Mouse (Mus musculus) E14TG2a.4 (cell line): ENCODE data around the gene Dlx5.
A peak's percentile ranks its signal among the peaks of the same experiment; 100 is the strongest.

Experiments
- H3K27me3 ChIP-seq: 2 replicates; pipeline ENCODE4 v1.6.1; 2014; ENCODE audit warnings: low read length, control low read depth; ENCODE audit not compliant: insufficient read depth
- H3K36me3 ChIP-seq: 2 replicates; pipeline ENCODE4 v1.6.1; 2014; ENCODE audit warnings: low read length, control low read depth; ENCODE audit not compliant: insufficient read depth
- H3K4me1 ChIP-seq: replicated peaks from 2 replicates; pipeline ENCODE4 v1.6.1; 2014; ENCODE audit warnings: low read depth, low read length, control low read depth
- H3K4me3 ChIP-seq: replicated peaks from 2 replicates; pipeline ENCODE4 v1.5.1; 2014; ENCODE audit warnings: mild to moderate bottlenecking, low read length
- H3K9me3 ChIP-seq: 2 replicates; pipeline ENCODE4 v1.6.1; 2014; ENCODE audit warnings: low read length, control low read depth
- CTCF ChIP-seq: conservative IDR thresholded peaks from 2 replicates; pipeline ENCODE4 v1.5.1; 2014; ENCODE audit warnings: low read length
- NANOG ChIP-seq: IDR thresholded peaks from 2 replicates; pipeline ENCODE4 v1.6.1; 2014; ENCODE audit warnings: borderline replicate concordance, low read length, mixed read lengths
- POU5F1 ChIP-seq: IDR thresholded peaks from 2 replicates; pipeline ENCODE4 v1.6.1; 2014; ENCODE audit warnings: low read length, borderline replicate concordance

Dlx5 gene

GRCm38 (mm10) chr6:6890047-6890446 lies 8.2 kb upstream of the Dlx5 start:
- Histone ChIP-seq H3K4me1 (peaks cover 2% of the 10 kb centered on the region; the same call in 1 of the 2 replicates), H3K27me3 (peaks cover 4% of the 10 kb centered on the region; the same call in 1 of the 2 replicates), H3K9me3 (peaks cover 19% of the 10 kb centered on the region), H3K4me3 (no peak overlapping the region), H3K36me3 (no peaks in the 10 kb centered on the region)
- TF ChIP-seq POU5F1, result no peak
- no peak for TF ChIP-seq NANOG
- TF ChIP-seq CTCF, result no peak

DNA sequence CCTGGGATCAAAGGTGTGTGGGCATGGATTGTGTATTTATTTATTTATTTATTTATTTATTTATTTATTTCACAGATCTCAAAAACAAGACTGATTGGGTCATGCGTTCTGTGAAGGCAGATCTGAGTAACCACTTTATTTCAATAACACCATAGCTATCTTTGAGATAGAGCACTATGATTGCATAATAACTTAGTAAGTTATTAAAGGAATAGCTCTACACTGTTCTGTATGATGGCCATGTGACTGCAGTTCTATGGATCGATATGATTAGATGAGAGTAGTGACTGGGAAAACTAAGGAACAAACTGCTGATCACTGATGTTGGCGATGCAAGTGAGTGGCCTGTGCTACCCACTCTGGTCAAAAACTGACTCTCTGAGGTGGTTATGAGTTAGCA lies 4.3 kb upstream of the Dlx5 start:
- no peaks in the 10 kb centered on the region for H3K36me3 ChIP-seq
- no peak overlapping the region for H3K4me3 ChIP-seq
- H3K9me3 ChIP-seq, result no peaks in the 10 kb centered on the region
- peaks cover 12% of the 10 kb centered on the region for H3K4me1 ChIP-seq
- no peak for TF ChIP-seq CTCF
- no peak for TF ChIP-seq POU5F1
- peaks cover 36% of the 10 kb centered on the region for H3K27me3 ChIP-seq

DNA sequence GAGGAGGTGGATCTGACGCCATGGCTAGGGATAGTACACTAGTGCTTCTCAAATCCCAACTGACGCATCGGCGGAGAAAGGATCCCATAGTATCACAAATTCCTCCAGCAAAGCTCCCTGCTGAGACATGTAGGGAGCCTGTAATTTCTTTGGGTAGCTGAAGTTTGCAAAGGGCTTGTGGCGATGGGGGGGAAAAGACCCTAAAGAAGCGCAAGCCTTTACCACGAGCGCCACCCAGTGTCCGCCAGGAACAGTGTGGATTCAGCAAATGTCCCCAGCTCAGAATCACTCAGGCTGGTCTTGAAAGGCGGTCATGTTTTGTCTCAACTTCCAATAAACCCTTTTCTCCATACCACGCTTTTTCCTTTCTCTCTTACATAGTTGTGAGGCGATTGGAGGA lies 3.0 kb upstream of the Dlx5 start:
- Histone ChIP-seq H3K36me3 (no peaks in the 10 kb centered on the region), H3K4me1 (peaks cover 24% of the 10 kb centered on the region), H3K27me3 (peaks cover 50% of the 10 kb centered on the region), H3K9me3 (no peaks in the 10 kb centered on the region), H3K4me3 (no peak overlapping the region)
- TF ChIP-seq NANOG (no peak), POU5F1 (no peak), CTCF (peak; percentile 56)

- TF ChIP-seq NANOG (no peak), CTCF (no peak), POU5F1 (no peak)
- Histone ChIP-seq H3K9me3 (no peaks in the 10 kb centered on the region), H3K4me3 (no peak overlapping the region), H3K36me3 (no peaks in the 10 kb centered on the region), H3K27me3 (peaks cover 75% of the 10 kb centered on the region), H3K4me1 (peaks cover 44% of the 10 kb centered on the region)
Measured at GRCm38 (mm10) chr6:6882266-6882797, 447 bp upstream of the Dlx5 start.

DNA sequence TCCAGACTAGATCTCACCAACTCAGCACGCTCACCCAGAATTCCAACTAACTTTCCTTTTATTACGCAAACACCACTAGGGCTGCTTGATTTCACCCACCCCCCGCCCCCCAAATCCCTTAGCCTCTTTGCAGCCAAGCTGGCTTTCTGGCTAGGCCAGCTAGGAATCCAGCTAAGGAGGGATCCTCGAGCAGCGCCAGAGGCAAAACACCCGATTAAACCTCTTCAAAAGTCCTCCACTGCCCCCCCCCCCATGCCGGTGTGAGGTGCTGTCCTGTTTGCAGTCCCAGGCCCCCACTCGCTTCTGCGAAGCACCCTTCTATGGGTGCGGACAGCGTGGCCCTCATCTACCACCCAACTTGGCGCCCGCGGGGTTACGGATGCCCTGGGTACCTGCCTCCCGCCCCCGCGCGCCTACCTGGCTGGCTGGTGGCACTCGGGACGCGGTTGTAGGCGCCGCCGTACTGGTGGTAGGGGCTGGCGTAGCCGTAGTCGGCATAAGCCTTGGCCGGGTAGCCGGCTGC lies 709 bp downstream of the Dlx5 start:
- Histone ChIP-seq H3K4me1 (peaks cover 47% of the 10 kb centered on the region), H3K27me3 (peaks cover 87% of the 10 kb centered on the region), H3K4me3 (peak overlapping the region; percentile 62), H3K36me3 (no peaks in the 10 kb centered on the region), H3K9me3 (no peaks in the 10 kb centered on the region)
- TF ChIP-seq POU5F1 (no peak), NANOG (no peak), CTCF (no peak)

GRCm38 (mm10) chr6:6880361-6881114 lies 1.3 kb downstream of the Dlx5 start:
- peak overlapping the region; percentile 62 for H3K4me3 ChIP-seq
- no peaks in the 10 kb centered on the region for H3K9me3 ChIP-seq
- no peaks in the 10 kb centered on the region for H3K36me3 ChIP-seq
- peaks cover 93% of the 10 kb centered on the region for H3K27me3 ChIP-seq
- peaks cover 53% of the 10 kb centered on the region for H3K4me1 ChIP-seq
- TF ChIP-seq CTCF (no peak), NANOG (no peak), POU5F1 (no peak)

- H3K4me3 ChIP-seq, result no peak overlapping the region
- peaks cover 96% of the 10 kb centered on the region for H3K27me3 ChIP-seq
- peaks cover 58% of the 10 kb centered on the region for H3K4me1 ChIP-seq
- no peaks in the 10 kb centered on the region for H3K36me3 ChIP-seq
- no peaks in the 10 kb centered on the region for H3K9me3 ChIP-seq
- TF ChIP-seq POU5F1 (no peak), NANOG (no peak), CTCF (no peak)
Measured at GRCm38 (mm10) chr6:6879371-6880325, 2.2 kb downstream of the Dlx5 start.

- peaks cover 98% of the 10 kb centered on the region for H3K27me3 ChIP-seq
Measured at GRCm38 (mm10) chr6:6878841-6879291, 3.0 kb downstream of the Dlx5 start.

More at GRCm38 (mm10) chr6:6878841-6879291, 3.0 kb downstream of the Dlx5 start:
- peaks cover 65% of the 10 kb centered on the region for H3K4me1 ChIP-seq
- TF ChIP-seq CTCF (0 out of 2 replicates have a peak, but pooled peaks have one; percentile 2), NANOG (no peak), POU5F1 (no peak)
- H3K4me3 ChIP-seq, result 0 out of 2 replicates have a peak overlapping the region, but pooled peaks have one; percentile 7
- H3K9me3 ChIP-seq, result no peaks in the 10 kb centered on the region
- H3K36me3 ChIP-seq, result no peaks in the 10 kb centered on the region
